ENCODE assay signal across 13 mouse cellular contexts in genomic region chr1:183947066-183947465, GRCm38 (mm10).
A peak's percentile ranks its signal among the peaks of the same experiment; 100 is the strongest.
DNase-seq lines count a peak whose midpoint lies in the region; ATAC-seq lines count a peak whose summit lies in the region.
"Had no signal": no experiment of that assay in that cellular context is flagged by ENCODE, and none has a peak within 500 bp of the region (broad histone marks: within the 10 kb centered on the region; RNA-seq: fewer than 3 reads in every experiment).

No protein-coding gene starts in this region.

- no peak for ATAC-seq in megakaryocyte progenitor cell, adult 5-6 weeks (replicated peaks; ENCODE audit: poor library complexity)
- ATAC-seq: midbrain, embryonic 15.5 days had no signal

- DNase-seq in cerebellum, postnatal 10 days = peak; percentile 50 to 69
- no peak for DNase-seq in cerebellum, postnatal 25 days
- peak; percentile 1 to 3 for DNase-seq in kidney, postnatal 4 days
- no peak for DNase-seq in kidney, adult 9 months
- DNase-seq in heart, adult 9 months (ENCODE audit: low spot score in 2 of 2) = peak; percentile 24 to 55
- peak; percentile 51 for DNase-seq in lung, postnatal 25 days (ENCODE audit: low spot score)
- no peak for DNase-seq in Muller cell, postnatal 12 days (ENCODE audit: inconsistent ontology term)
- DNase-seq: B cell, adult 2 months; kidney, adult 18-20 months; layer of hippocampus, postnatal 36 days; liver, embryonic 13.5 days had no signal

Comparison
In these comparisons a context has a peak if more than half of its experiments do, and no peak if none do; other contexts are left out.
1. DNase-seq: peak in cerebellum, postnatal 10 days (2 of 2), kidney, postnatal 4 days (2 of 2), heart, adult 9 months (2 of 2) and lung, postnatal 25 days (single experiment); none in cerebellum, postnatal 25 days (0 of 2), kidney, adult 9 months (single experiment) and Muller cell, postnatal 12 days (single experiment).